Mouse (Mus musculus) cerebellum, adult 2 months (tissue): ENCODE measurements around the gene Git2. TPM values are rescaled to one million over a fixed set of nuclear protein-coding genes. Genes with fewer than 3 reads are reported as not detected.

Experiments used
- DNase-seq, 2 experiments: peaks; one replicate each; pipeline ENCODE4 v3.0.0; 2021
- H3K27ac ChIP-seq: fragments of 200-500 bp; 2 replicates; pipeline ENCODE4 v1.5.1; 2012; ENCODE audit warnings: low read length, control low read depth, inconsistent platforms; ENCODE audit not compliant: insufficient read depth
- H3K27me3 ChIP-seq: fragments of 200-500 bp; 2 replicates; pipeline ENCODE4 v1.6.1; 2012; ENCODE audit warnings: inconsistent platforms, mild to moderate bottlenecking, low read length, moderate library complexity; ENCODE audit not compliant: control insufficient read depth, insufficient read depth
- H3K4me1 ChIP-seq: fragments of 200-500 bp; 2 replicates; pipeline ENCODE4 v1.6.1; 2011; ENCODE audit warnings: low read length; ENCODE audit not compliant: control insufficient read depth, insufficient read depth
- H3K4me3 ChIP-seq: fragments of 200-500 bp; replicated peaks from 2 replicates; pipeline ENCODE3; 2011; ENCODE audit warnings: mild to moderate bottlenecking, low read depth, low read length, control low read depth; ENCODE audit not compliant: insufficient read depth
- CTCF ChIP-seq: fragments of 200-500 bp; IDR thresholded peaks from 2 replicates; pipeline ENCODE4 v1.5.1; 2011; ENCODE audit warnings: low read depth, mild to moderate bottlenecking, control low read depth, low read length, moderate library complexity, borderline replicate concordance; ENCODE audit not compliant: insufficient read depth
- POLR2A ChIP-seq: fragments of 200-500 bp; IDR thresholded peaks from 2 replicates; pipeline ENCODE4 v1.6.1; 2011; ENCODE audit warnings: low read length, control low read depth, borderline replicate concordance; ENCODE audit not compliant: insufficient read depth
- WGBS: fragments of 180-500 bp; shearing (Covaris S2); methylation state at CpG from one replicate; pipeline ENCODE4 v1.1.7; 2018; 5-methylcytosine and 5-hydroxymethylcytosine counted together
- polyA plus RNA-seq: library from polyadenylated mRNA; depleted of rRNA; stranded (reverse); fragments of >200 nt; gene quantifications from 2 replicates; pipeline ENCODE4 v1.2.3, GENCODE M21; 2012; rRNA removed

Gene Git2
- polyA plus RNA-seq: 96.5 and 107 TPM in 2 replicates

- peak in 1 of 2 experiments; percentile 42 for DNase-seq
- H3K4me1 ChIP-seq: peaks cover 17% of the 10 kb centered on the region
- TF ChIP-seq CTCF (no peak), POLR2A (no peak)
Observed at GRCm38 (mm10) chr5:114775056-114775979, at the start of gene Git2. Gene Git2 (minus strand): TSS chr5:114775517.

GRCm38 (mm10) chr5:114824197-114824596 is 48.9 kb upstream of the Git2 start:
- Histone ChIP-seq H3K27me3 (no peaks in the 10 kb centered on the region), H3K4me3 (peak overlapping the region; percentile 1), H3K4me1 (no peaks in the 10 kb centered on the region), H3K27ac (no peak overlapping the region)
- peak; percentile 45 to 61 for DNase-seq
- WGBS: 9% methylated on average over 9 of the region's 9 CpGs
- no peak for TF ChIP-seq POLR2A
- peak; percentile 77 for TF ChIP-seq CTCF

More at GRCm38 (mm10) chr5:114775056-114775979, at the start of gene Git2:
- peak within 1 kb of the TSS; percentile 100 for H3K27ac ChIP-seq
- peak within 1 kb of the TSS; percentile 97 for H3K4me3 ChIP-seq
- no peaks in the 10 kb centered on the region for H3K27me3 ChIP-seq
- under 1% methylated on average over 54 of the region's 63 CpGs for WGBS

- Histone ChIP-seq H3K4me3 (peak within 1 kb of the TSS; percentile 87), H3K27me3 (no peaks in the 10 kb centered on the region), H3K27ac (no peak within 1 kb of the TSS), H3K4me1 (no peaks in the 10 kb centered on the region)
- TF ChIP-seq CTCF (no peak), POLR2A (peak; percentile 71; the same call in 1 of the 2 replicates)
- DNase-seq: peak; percentile 78
- WGBS: 7% methylated on average over 51 of the region's 53 CpGs
Observed at GRCm38 (mm10) chr5:114822796-114823688, 47.7 kb upstream of the Git2 start, which contains the start of gene 1500011B03Rik. Gene 1500011B03Rik (minus strand): TSS chr5:114823468.

- Histone ChIP-seq H3K27me3 (no peaks in the 10 kb centered on the region), H3K4me1 (no peaks in the 10 kb centered on the region), H3K4me3 (no peak overlapping the region), H3K27ac (no peak overlapping the region)
- DNase-seq: peak in 1 of 2 experiments; percentile 11
- TF ChIP-seq POLR2A (no peak), CTCF (no peak)
- WGBS: 71% methylated on average over 11 of the region's 11 CpGs
Observed at GRCm38 (mm10) chr5:114818124-114818523, 42.8 kb upstream of the Git2 start.

GRCm38 (mm10) chr5:114816599-114816998 is 41.3 kb upstream of the Git2 start:
- WGBS: 54% methylated on average over 6 of the region's 6 CpGs
- DNase-seq: peak; percentile 6 to 12

GRCm38 (mm10) chr5:114813525-114814181 is 38.3 kb upstream of the Git2 start:
- peak overlapping the region; percentile 67 for H3K4me3 ChIP-seq
- under 1% methylated on average over 50 of the region's 50 CpGs for WGBS
- DNase-seq: peak; percentile 91 to 92
- peaks cover 8% of the 10 kb centered on the region; the same call in 1 of the 2 replicates for H3K4me1 ChIP-seq
- no peaks in the 10 kb centered on the region for H3K27me3 ChIP-seq
- no peak overlapping the region for H3K27ac ChIP-seq
- TF ChIP-seq CTCF (no peak), POLR2A (peak; percentile 91)

More at GRCm38 (mm10) chr5:114816599-114816998, 41.3 kb upstream of the Git2 start:
- Histone ChIP-seq H3K27ac (no peak overlapping the region), H3K4me3 (no peak overlapping the region), H3K27me3 (no peaks in the 10 kb centered on the region), H3K4me1 (peaks cover 3% of the 10 kb centered on the region; the same call in 1 of the 2 replicates)
- no peak for TF ChIP-seq CTCF
- no peak for TF ChIP-seq POLR2A

GRCm38 (mm10) chr5:114809826-114810225 is 34.5 kb upstream of the Git2 start:
- TF ChIP-seq POLR2A (no peak), CTCF (no peak)
- no peak overlapping the region for H3K4me3 ChIP-seq
- peaks cover 11% of the 10 kb centered on the region; the same call in 1 of the 2 replicates for H3K4me1 ChIP-seq
- no peaks in the 10 kb centered on the region for H3K27me3 ChIP-seq
- WGBS: 81% methylated on average over 5 of the region's 5 CpGs
- DNase-seq: no peak
- no peak overlapping the region for H3K27ac ChIP-seq
